Mouse (Mus musculus): ENCODE measurements around the gene Pde4b. TPM values are rescaled to one million over a fixed set of nuclear protein-coding genes. Genes with fewer than 3 reads are reported as not detected.
A peak's percentile ranks its signal among the peaks of the same experiment; 100 is the strongest.

The Pde4b gene
- total RNA-seq, 1 experiment = 1.4 TPM

GRCm38 (mm10) chr4:102640942-102641341, 553.6 kb downstream of the Pde4b start:
- no peak overlapping the region for H3K27ac ChIP-seq (ENCODE audit: insufficient read depth, low read depth, low read length, poor library complexity, severe bottlenecking)
- TF ChIP-seq HCFC1 (IDR thresholded peaks at IDR 0.05; ENCODE audit: borderline replicate concordance, insufficient read depth, low read length) = no peak
- no peak for TF ChIP-seq ZNF384 (IDR thresholded peaks at IDR 0.05; ENCODE audit: low read depth, low read length)
- no peak for TF ChIP-seq ZC3H11A (IDR thresholded peaks at IDR 0.05; ENCODE audit: borderline replicate concordance, low read depth, low read length)
- no peak for TF ChIP-seq MAFK (IDR thresholded peaks at IDR 0.05; ENCODE audit: insufficient read depth, low read depth, low read length)
- TF ChIP-seq CHD2 (IDR thresholded peaks at IDR 0.05; ENCODE audit: low read depth, low read length) = no peak
- no peaks in the 10 kb centered on the region for H3K4me1 ChIP-seq (ENCODE audit: control insufficient read depth in 2 of 2, insufficient read depth in 2 of 2, low read length in 2 of 2, poor library complexity in 1 of 2)
- no peak overlapping the region for H3K4me3 ChIP-seq (ENCODE audit: insufficient read depth in 1 of 2, low read depth in 1 of 2, low read length in 2 of 2, poor library complexity in 1 of 2, severe bottlenecking in 1 of 2)
- no peak overlapping the region for H3K9ac ChIP-seq (ENCODE audit: insufficient read depth, low read depth, low read length, poor library complexity, severe bottlenecking)
- H3K36me3 ChIP-seq (ENCODE audit: control insufficient read depth, insufficient read depth, low read length, poor library complexity, severe bottlenecking) = no peaks in the 10 kb centered on the region
- in situ Hi-C loops (cut with MboI; ENCODE audit: low sequenced_read_pairs in 2 of 2, unreplicated experiment in 2 of 2) = no loop called here
- no peaks in the 10 kb centered on the region for H3K9me3 ChIP-seq (ENCODE audit: control insufficient read depth, insufficient read depth, low read depth, low read length)
- no peak for DNase-seq (ENCODE audit: low read depth, low spot score)

DNA sequence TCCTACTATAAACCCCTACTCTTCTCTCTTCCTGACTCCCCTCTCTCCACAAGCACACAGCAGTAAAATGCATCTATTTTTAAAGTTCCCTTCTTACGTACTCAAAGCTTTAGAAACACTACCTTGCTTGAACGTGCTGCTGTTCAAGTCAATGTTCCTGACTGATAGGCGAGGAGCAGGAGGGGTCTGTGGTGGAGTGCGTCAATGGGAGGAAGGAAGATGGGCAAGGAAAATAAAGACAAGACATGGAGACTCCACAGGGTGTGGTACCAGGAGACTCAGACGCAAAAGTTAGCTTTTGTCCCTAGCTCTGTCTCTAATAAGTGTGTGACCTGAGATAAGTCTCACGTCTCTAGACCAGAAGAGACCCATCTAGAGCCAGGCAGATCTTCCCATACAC, 556.7 kb downstream of the Pde4b start:
- H3K9ac ChIP-seq (ENCODE audit: insufficient read depth, low read depth, low read length, poor library complexity, severe bottlenecking) = no peak overlapping the region
- TF ChIP-seq ZNF384 (IDR thresholded peaks at IDR 0.05; ENCODE audit: low read depth, low read length) (no peak), HCFC1 (IDR thresholded peaks at IDR 0.05; ENCODE audit: borderline replicate concordance, insufficient read depth, low read length) (no peak), MAFK (IDR thresholded peaks at IDR 0.05; ENCODE audit: insufficient read depth, low read depth, low read length) (no peak), CHD2 (IDR thresholded peaks at IDR 0.05; ENCODE audit: low read depth, low read length) (no peak), ZC3H11A (IDR thresholded peaks at IDR 0.05; ENCODE audit: borderline replicate concordance, low read depth, low read length) (no peak)
- H3K4me1 ChIP-seq (ENCODE audit: control insufficient read depth in 2 of 2, insufficient read depth in 2 of 2, low read length in 2 of 2, poor library complexity in 1 of 2) = no peaks in the 10 kb centered on the region
- H3K9me3 ChIP-seq (ENCODE audit: control insufficient read depth, insufficient read depth, low read depth, low read length) = no peaks in the 10 kb centered on the region
- H3K27ac ChIP-seq (ENCODE audit: insufficient read depth, low read depth, low read length, poor library complexity, severe bottlenecking) = no peak overlapping the region
- H3K4me3 ChIP-seq (ENCODE audit: insufficient read depth in 1 of 2, low read depth in 1 of 2, low read length in 2 of 2, poor library complexity in 1 of 2, severe bottlenecking in 1 of 2) = no peak overlapping the region
- in situ Hi-C loops (cut with MboI; ENCODE audit: low sequenced_read_pairs in 2 of 2, unreplicated experiment in 2 of 2) = no loop called here
- DNase-seq (ENCODE audit: low read depth, low spot score) = no peak
- H3K36me3 ChIP-seq (ENCODE audit: control insufficient read depth, insufficient read depth, low read length, poor library complexity, severe bottlenecking) = no peaks in the 10 kb centered on the region

DNA sequence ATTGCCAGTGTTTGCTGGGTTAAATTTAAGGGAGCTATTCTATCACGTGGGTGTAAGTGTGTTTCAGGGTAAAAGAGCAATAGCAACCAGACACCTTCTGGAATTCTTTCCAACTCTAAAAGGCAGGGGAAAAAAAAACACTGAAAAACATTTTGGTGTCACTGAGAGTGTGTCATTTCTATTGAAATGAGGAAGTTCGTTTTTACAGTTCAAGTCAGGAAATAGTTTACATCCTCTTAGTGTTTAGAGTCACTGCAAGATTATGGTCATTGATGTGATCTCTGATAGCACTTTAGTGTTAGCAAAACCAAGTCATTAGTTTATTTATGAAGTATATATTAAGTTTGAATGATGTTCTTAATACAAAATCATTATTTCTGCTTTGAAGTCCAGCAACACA, 559.7 kb downstream of the Pde4b start:
- TF ChIP-seq MAFK (IDR thresholded peaks at IDR 0.05; ENCODE audit: insufficient read depth, low read depth, low read length) = no peak
- no peak overlapping the region for H3K4me3 ChIP-seq (ENCODE audit: insufficient read depth in 1 of 2, low read depth in 1 of 2, low read length in 2 of 2, poor library complexity in 1 of 2, severe bottlenecking in 1 of 2)
- in situ Hi-C loops (cut with MboI; ENCODE audit: low sequenced_read_pairs in 2 of 2, unreplicated experiment in 2 of 2) = no loop called here
- no peaks in the 10 kb centered on the region for H3K36me3 ChIP-seq (ENCODE audit: control insufficient read depth, insufficient read depth, low read length, poor library complexity, severe bottlenecking)
- no peaks in the 10 kb centered on the region for H3K4me1 ChIP-seq (ENCODE audit: control insufficient read depth in 2 of 2, insufficient read depth in 2 of 2, low read length in 2 of 2, poor library complexity in 1 of 2)
- no peak overlapping the region for H3K9ac ChIP-seq (ENCODE audit: insufficient read depth, low read depth, low read length, poor library complexity, severe bottlenecking)
- H3K9me3 ChIP-seq (ENCODE audit: control insufficient read depth, insufficient read depth, low read depth, low read length) = no peaks in the 10 kb centered on the region
- H3K27ac ChIP-seq (ENCODE audit: insufficient read depth, low read depth, low read length, poor library complexity, severe bottlenecking) = no peak overlapping the region
- DNase-seq (ENCODE audit: low read depth, low spot score) = no peak

GRCm38 (mm10) chr4:102655331-102655730, 568.0 kb downstream of the Pde4b start:
- no peaks in the 10 kb centered on the region for H3K36me3 ChIP-seq (ENCODE audit: control insufficient read depth, insufficient read depth, low read length, poor library complexity, severe bottlenecking)
- H3K9ac ChIP-seq (ENCODE audit: insufficient read depth, low read depth, low read length, poor library complexity, severe bottlenecking) = no peak overlapping the region
- no peak overlapping the region for H3K4me3 ChIP-seq (ENCODE audit: insufficient read depth in 1 of 2, low read depth in 1 of 2, low read length in 2 of 2, poor library complexity in 1 of 2, severe bottlenecking in 1 of 2)
- H3K4me1 ChIP-seq (ENCODE audit: control insufficient read depth in 2 of 2, insufficient read depth in 2 of 2, low read length in 2 of 2, poor library complexity in 1 of 2) = no peaks in the 10 kb centered on the region
- in situ Hi-C loops (cut with MboI; ENCODE audit: low sequenced_read_pairs in 2 of 2, unreplicated experiment in 2 of 2) = loop anchor here (10.0 to 25.0 kb wide), 3 partner anchors 168 to 418 kb away; no protein-coding TSS in a partner anchor
- no peak for TF ChIP-seq CHD2 (IDR thresholded peaks at IDR 0.05; ENCODE audit: low read depth, low read length)
- no peak for TF ChIP-seq ZC3H11A (IDR thresholded peaks at IDR 0.05; ENCODE audit: borderline replicate concordance, low read depth, low read length)
- no peak for TF ChIP-seq ZNF384 (IDR thresholded peaks at IDR 0.05; ENCODE audit: low read depth, low read length)
- TF ChIP-seq MAFK (IDR thresholded peaks at IDR 0.05; ENCODE audit: insufficient read depth, low read depth, low read length) = no peak
- TF ChIP-seq HCFC1 (IDR thresholded peaks at IDR 0.05; ENCODE audit: borderline replicate concordance, insufficient read depth, low read length) = no peak
- H3K27ac ChIP-seq (ENCODE audit: insufficient read depth, low read depth, low read length, poor library complexity, severe bottlenecking) = no peak overlapping the region
- H3K9me3 ChIP-seq (ENCODE audit: control insufficient read depth, insufficient read depth, low read depth, low read length) = no peaks in the 10 kb centered on the region
- no peak for DNase-seq (ENCODE audit: low read depth, low spot score)

- peak; percentile 9 for DNase-seq (ENCODE audit: low read depth, low spot score)
- Histone ChIP-seq H3K36me3 (ENCODE audit: control insufficient read depth, insufficient read depth, low read length, poor library complexity, severe bottlenecking) (no peaks in the 10 kb centered on the region), H3K27ac (ENCODE audit: insufficient read depth, low read depth, low read length, poor library complexity, severe bottlenecking) (no peak overlapping the region), H3K9me3 (ENCODE audit: control insufficient read depth, insufficient read depth, low read depth, low read length) (no peaks in the 10 kb centered on the region), H3K9ac (ENCODE audit: insufficient read depth, low read depth, low read length, poor library complexity, severe bottlenecking) (no peak overlapping the region), H3K4me3 (ENCODE audit: insufficient read depth in 1 of 2, low read depth in 1 of 2, low read length in 2 of 2, poor library complexity in 1 of 2, severe bottlenecking in 1 of 2) (no peak overlapping the region), H3K4me1 (ENCODE audit: control insufficient read depth in 2 of 2, insufficient read depth in 2 of 2, low read length in 2 of 2, poor library complexity in 1 of 2) (no peaks in the 10 kb centered on the region)
- TF ChIP-seq ZC3H11A (IDR thresholded peaks at IDR 0.05; ENCODE audit: borderline replicate concordance, low read depth, low read length) = peak; percentile 95
- TF ChIP-seq CHD2 (IDR thresholded peaks at IDR 0.05; ENCODE audit: low read depth, low read length) = no peak
- TF ChIP-seq ZNF384 (IDR thresholded peaks at IDR 0.05; ENCODE audit: low read depth, low read length) = no peak
- TF ChIP-seq MAFK (IDR thresholded peaks at IDR 0.05; ENCODE audit: insufficient read depth, low read depth, low read length) = no peak
- in situ Hi-C loops (cut with MboI; ENCODE audit: low sequenced_read_pairs in 2 of 2, unreplicated experiment in 2 of 2) = loop anchor here (10.0 to 25.0 kb wide), 3 partner anchors 169 to 419 kb away; no protein-coding TSS in a partner anchor
Measured at GRCm38 (mm10) chr4:102656494-102657036, 569.2 kb downstream of the Pde4b start.

Other genes starting within 250 kb of the Pde4b start
- gene B020004J07Rik, start 243.5 kb upstream of the Pde4b start, total RNA-seq (2012; rRNA removed) = 0.58 and 1.5 TPM in 2 replicates
- gene C130073F10Rik, start 193.8 kb upstream of the Pde4b start, total RNA-seq (2012; rRNA removed) = 4.2 and 8.8 TPM in 2 replicates
- 10.6 and 11.2 TPM in 2 replicates for gene Gm12800, start 178.4 kb upstream of the Pde4b start, total RNA-seq (2012; rRNA removed)
- gene Gm12794, start 147.1 kb upstream of the Pde4b start, total RNA-seq (2012; rRNA removed) = 18.5 and 18.8 TPM in 2 replicates
- 0.32 and 1.6 TPM in 2 replicates for gene Gm12790, start 106.5 kb upstream of the Pde4b start, total RNA-seq (2012; rRNA removed)
- gene Gm12789, start 100.9 kb upstream of the Pde4b start, total RNA-seq (2012; rRNA removed) = not detected in 2 replicates